In the genomic region with DNA sequence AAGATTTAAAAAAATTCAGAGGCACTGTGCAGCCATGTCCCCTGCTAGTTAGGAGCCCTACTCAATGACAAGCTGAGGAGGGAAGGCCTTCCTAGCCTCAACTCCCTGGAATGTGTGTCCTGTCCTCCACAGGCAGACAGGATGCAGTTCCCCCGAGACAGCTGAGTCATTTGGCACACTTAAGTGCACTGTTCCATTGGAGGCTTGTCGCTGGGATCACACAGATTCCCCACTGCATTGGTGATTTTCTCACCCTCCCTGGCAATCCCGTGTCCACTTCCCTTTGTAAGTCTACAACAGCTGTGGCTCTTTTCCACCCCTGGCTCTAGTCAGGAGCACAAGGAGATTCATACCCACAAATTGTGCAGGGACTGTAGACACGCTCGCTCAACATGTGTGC, we compare ENCODE assay signal across 10 mouse cellular contexts. TPM values are rescaled to one million over a fixed set of nuclear protein-coding genes. Genes with fewer than 3 reads are reported as not detected.
DNase-seq lines count a peak whose midpoint lies in the region; ATAC-seq and TF ChIP-seq lines count a peak whose summit lies in the region.
"Had no signal": no experiment of that assay in that cellular context is flagged by ENCODE, and none has a peak within 500 bp of the region (broad histone marks: within the 10 kb centered on the region; RNA-seq: fewer than 3 reads in every experiment).

No protein-coding gene starts in this region.

- no peak overlapping the region for H3K4me2 ChIP-seq in embryonic facial prominence, embryonic 14.5 days (ENCODE audit: low read depth, low read length)
- no peak overlapping the region for H3K4me2 ChIP-seq in heart, embryonic 14.5 days (ENCODE audit: low read length)
- H3K4me2 ChIP-seq in forebrain, embryonic 11.5 days (ENCODE audit: low read depth, low read length, severe bottlenecking), result no peak overlapping the region
- H3K4me2 ChIP-seq: hindbrain, embryonic 15.5 days; liver, embryonic 12.5 days had no signal

- peak; percentile 37 to 46 for DNase-seq in lung, adult 18-20 months
- DNase-seq in lung, adult 2 months, result no peak
- peak; percentile 70 for DNase-seq in embryonic facial prominence, embryonic 14.5 days (ENCODE audit: low spot score)
- peak; percentile 34 to 49 for DNase-seq in lung, postnatal 4 days
- no peak for DNase-seq in thymus, postnatal 36 days
- no peak for DNase-seq in forebrain, embryonic 11.5 days (ENCODE audit: low spot score)
- no peak for DNase-seq in spleen, postnatal 10 days (ENCODE audit: low spot score in 2 of 2)

- peaks cover 5% of the 10 kb centered on the region; the same call in 1 of the 2 replicates for H3K4me1 ChIP-seq in lung, adult 2 months (ENCODE audit: control insufficient read depth, insufficient read depth, low read length)
- H3K4me1 ChIP-seq in embryonic facial prominence, embryonic 14.5 days (ENCODE audit: control insufficient read depth, insufficient read depth, low read length), result peaks cover 4% of the 10 kb centered on the region; the same call in 1 of the 2 replicates
- H3K4me1 ChIP-seq in heart, embryonic 14.5 days (ENCODE audit: control insufficient read depth in 2 of 2, insufficient read depth in 2 of 2, low read length in 2 of 2), result peaks cover 6 to 8% of the 10 kb centered on the region in 2 experiments
- no peaks in the 10 kb centered on the region for H3K4me1 ChIP-seq in forebrain, embryonic 11.5 days (replicated peaks; ENCODE audit: control insufficient read depth, insufficient read depth, low read length)
- H3K4me1 ChIP-seq: hindbrain, embryonic 15.5 days; liver, embryonic 12.5 days had no signal

- TF ChIP-seq POLR2A in lung, adult 2 months (IDR thresholded peaks at IDR 0.05; ENCODE audit: borderline replicate concordance, extremely low read depth, low read depth, low read length), result no peak

- H3K27ac ChIP-seq in embryonic facial prominence, embryonic 14.5 days (replicated peaks; ENCODE audit: low read depth, low read length), result no peak overlapping the region
- peak overlapping the region; percentile 30 to 62; a peak in 3 of 4 replicates for H3K27ac ChIP-seq in heart, embryonic 14.5 days (replicated peaks in 1 of 2; ENCODE audit: control insufficient read depth in 1 of 2, insufficient read depth in 1 of 2, low read depth in 2 of 2, low read length in 2 of 2)
- H3K27ac ChIP-seq in forebrain, embryonic 11.5 days (ENCODE audit: low read depth, low read length), result no peak overlapping the region
- H3K27ac ChIP-seq: hindbrain, embryonic 15.5 days; liver, embryonic 12.5 days had no signal

- H3K9ac ChIP-seq in embryonic facial prominence, embryonic 14.5 days (ENCODE audit: low read depth, low read length), result no peak overlapping the region
- H3K9ac ChIP-seq in heart, embryonic 14.5 days (ENCODE audit: low read length), result no peak overlapping the region
- no peak overlapping the region for H3K9ac ChIP-seq in forebrain, embryonic 11.5 days (ENCODE audit: low read length)
- H3K9ac ChIP-seq: hindbrain, embryonic 15.5 days; liver, embryonic 12.5 days had no signal

- 46% methylated on average over 5 of the region's 5 CpGs for WGBS in lung, adult 2 months
- WGBS in embryonic facial prominence, embryonic 14.5 days, result 64% methylated on average over 5 of the region's 5 CpGs
- WGBS in heart, embryonic 14.5 days, result 33% methylated on average over 5 of the region's 5 CpGs
- WGBS in forebrain, embryonic 11.5 days, result 81% methylated on average over 5 of the region's 5 CpGs

- TF ChIP-seq CTCF in lung, adult 2 months (IDR thresholded peaks at IDR 0.05; ENCODE audit: insufficient read depth, low read length), result no peak

- no peak overlapping the region for H3K4me3 ChIP-seq in lung, adult 2 months (replicated peaks; ENCODE audit: extremely low read depth, low read depth, low read length)
- no peak overlapping the region for H3K4me3 ChIP-seq in embryonic facial prominence, embryonic 14.5 days (ENCODE audit: low read depth, low read length)
- no peak overlapping the region for H3K4me3 ChIP-seq in heart, embryonic 14.5 days (ENCODE audit: control insufficient read depth in 1 of 2, insufficient read depth in 1 of 2, low read depth in 1 of 2, low read length in 2 of 2)
- H3K4me3 ChIP-seq in forebrain, embryonic 11.5 days (ENCODE audit: low read depth, low read length), result no peak overlapping the region
- H3K4me3 ChIP-seq: hindbrain, embryonic 15.5 days; liver, embryonic 12.5 days had no signal

- H3K9me3 ChIP-seq in embryonic facial prominence, embryonic 14.5 days (ENCODE audit: control insufficient read depth, low read length), result no peaks in the 10 kb centered on the region
- no peaks in the 10 kb centered on the region for H3K9me3 ChIP-seq in heart, embryonic 14.5 days (ENCODE audit: control insufficient read depth, low read length)
- no peaks in the 10 kb centered on the region for H3K9me3 ChIP-seq in forebrain, embryonic 11.5 days (ENCODE audit: control insufficient read depth, low read length)
- H3K9me3 ChIP-seq: hindbrain, embryonic 15.5 days; liver, embryonic 12.5 days had no signal

- no peak for ATAC-seq in embryonic facial prominence, embryonic 14.5 days (ENCODE audit: low read depth)
- ATAC-seq in heart, embryonic 14.5 days (ENCODE audit: insufficient number of reproducible peaks, insufficient read depth, low FRiP score, low read depth), result 0 out of 2 replicates have a peak, but pooled peaks have one; percentile 58
- no peak for ATAC-seq in forebrain, embryonic 11.5 days (replicated peaks; ENCODE audit: low FRiP score)
- ATAC-seq: liver, embryonic 12.5 days had no signal

- no peaks in the 10 kb centered on the region; the same call in 1 of the 2 replicates for H3K36me3 ChIP-seq in embryonic facial prominence, embryonic 14.5 days (ENCODE audit: control insufficient read depth, insufficient read depth, low read length)
- H3K36me3 ChIP-seq in heart, embryonic 14.5 days (ENCODE audit: control insufficient read depth, insufficient read depth, low read length), result no peaks in the 10 kb centered on the region
- H3K36me3 ChIP-seq in forebrain, embryonic 11.5 days (ENCODE audit: control insufficient read depth, insufficient read depth, low read length), result no peaks in the 10 kb centered on the region
- H3K36me3 ChIP-seq: hindbrain, embryonic 15.5 days; liver, embryonic 12.5 days had no signal

- no peaks in the 10 kb centered on the region for H3K27me3 ChIP-seq in embryonic facial prominence, embryonic 14.5 days (replicated peaks; ENCODE audit: control insufficient read depth, insufficient read depth, low read length)
- H3K27me3 ChIP-seq in heart, embryonic 14.5 days (ENCODE audit: control insufficient read depth, insufficient read depth, low read length), result no peaks in the 10 kb centered on the region
- no peaks in the 10 kb centered on the region for H3K27me3 ChIP-seq in forebrain, embryonic 11.5 days (ENCODE audit: control insufficient read depth, insufficient read depth, low read length)
- H3K27me3 ChIP-seq: hindbrain, embryonic 15.5 days; liver, embryonic 12.5 days had no signal

RNA-seq across cellular contexts. Expression of gene Agpat3, which starts 14.1 kb away (rescaled TPM):
- polyA plus RNA-seq in lung, adult 2 months (2012; rRNA removed), result 209 and 247 TPM in 2 replicates
- 83.2 and 86.1 TPM in 2 replicates for polyA plus RNA-seq in embryonic facial prominence, embryonic 14.5 days (2014; fragmentation: Nextera tagmentation; extraction: Ambion mirVana)
- 61.2 and 66.0 TPM in 2 replicates for polyA plus RNA-seq in heart, embryonic 14.5 days (2014; fragmentation: Nextera tagmentation; extraction: Ambion mirVana)
- 52.3 and 57.9 TPM in 2 replicates for polyA plus RNA-seq in forebrain, embryonic 11.5 days (2014; fragmentation: Nextera tagmentation; extraction: Ambion mirVana)

Comparison
In these comparisons a context has a peak if more than half of its experiments do, and no peak if none do; other contexts are left out.
1. DNase-seq: peak in lung, adult 18-20 months (2 of 2), embryonic facial prominence, embryonic 14.5 days (single experiment) and lung, postnatal 4 days (2 of 2); none in lung, adult 2 months (single experiment), thymus, postnatal 36 days (0 of 2), forebrain, embryonic 11.5 days (single experiment) and spleen, postnatal 10 days (0 of 2).
2. H3K27ac ChIP-seq: peak in heart, embryonic 14.5 days (2 of 2); none in embryonic facial prominence, embryonic 14.5 days (single experiment) and forebrain, embryonic 11.5 days (single experiment).